Mouse (Mus musculus) left cerebral cortex, adult 9 months (tissue): Measurements from ENCODE around the gene Plekha3.

Source experiments
- DNase-seq, 2 experiments: peaks; one replicate each; pipeline ENCODE4 v3.0.0; 2022; ENCODE audit warnings: low spot score in 2 of 2

The Plekha3 gene

GRCm38 (mm10) chr2:76676401-76677226, 1.5 kb downstream of the Plekha3 start:
- DNase-seq, result no peak

DNA sequence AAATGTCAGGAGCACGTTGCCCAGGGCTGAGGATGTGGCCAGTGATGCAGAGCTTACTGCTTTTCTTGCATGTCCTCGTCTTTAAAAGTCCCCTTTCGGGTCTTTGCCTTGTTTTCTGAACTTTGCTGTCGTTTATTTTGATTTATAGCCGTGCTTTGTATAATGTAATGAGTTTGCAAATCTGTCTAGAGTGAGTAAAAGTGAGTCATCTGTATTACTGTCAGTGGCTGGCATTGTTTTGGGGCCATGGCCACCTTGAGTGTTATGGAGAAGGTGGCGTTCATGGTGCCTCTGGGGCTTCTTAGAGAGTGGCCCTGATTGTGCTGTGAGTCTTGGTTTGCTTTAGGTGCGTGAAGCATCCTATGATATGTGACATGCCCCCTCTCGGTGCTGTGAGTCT, 7.2 kb downstream of the Plekha3 start:
- DNase-seq, result no peak

- DNase-seq, result no peak
These were observed 11.9 kb downstream of the Plekha3 start for GRCm38 (mm10) chr2:76686986-76687385.

DNA sequence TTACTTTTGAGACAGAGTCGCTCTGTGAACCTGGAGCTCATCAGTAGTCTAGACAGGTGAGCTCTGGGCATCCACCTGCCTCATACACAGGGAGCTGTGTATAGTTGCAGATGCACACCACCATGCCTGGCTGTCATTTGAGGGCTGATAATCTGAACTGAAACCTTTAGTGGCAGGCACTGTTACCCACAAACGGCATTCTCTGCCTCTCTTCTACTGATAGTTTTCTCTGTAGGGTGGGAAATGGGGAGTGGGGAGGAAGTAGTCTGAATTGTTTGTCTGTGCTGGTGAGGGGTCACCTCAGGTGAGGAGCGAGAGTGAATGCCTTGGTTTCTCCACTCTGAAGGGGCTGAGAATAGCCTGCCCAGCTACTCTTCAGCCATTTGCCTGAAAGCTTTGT, 12.5 kb downstream of the Plekha3 start:
- DNase-seq, result no peak

GRCm38 (mm10) chr2:76688162-76688561, 13.1 kb downstream of the Plekha3 start:
- no peak for DNase-seq

GRCm38 (mm10) chr2:76690436-76691204, 15.5 kb downstream of the Plekha3 start:
- no peak for DNase-seq

DNA sequence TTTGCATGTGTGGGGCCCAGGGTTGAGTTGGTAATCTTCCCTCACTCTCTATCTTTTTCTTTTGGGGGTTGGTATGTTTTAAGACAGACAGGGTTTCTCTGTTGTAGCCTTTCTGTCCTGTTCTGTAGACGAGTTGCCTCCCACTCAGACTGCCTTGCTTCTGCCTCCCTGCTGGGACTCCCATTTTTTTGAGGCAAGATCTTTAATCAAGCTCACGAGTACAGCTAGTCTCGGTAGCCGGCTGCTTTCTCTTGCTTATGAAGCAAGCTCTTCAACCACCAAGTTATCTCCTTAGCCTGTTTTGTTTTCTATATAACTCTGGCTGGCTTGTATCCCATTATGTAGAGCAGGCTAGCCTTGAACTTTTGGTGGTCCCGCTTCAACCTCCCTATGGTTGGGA, 18.7 kb downstream of the Plekha3 start:
- no peak for DNase-seq

- DNase-seq, result no peak
These were observed 20.2 kb downstream of the Plekha3 start for GRCm38 (mm10) chr2:76695290-76695689.

GRCm38 (mm10) chr2:76702188-76702587, 27.1 kb downstream of the Plekha3 start:
- DNase-seq, result no peak

DNA sequence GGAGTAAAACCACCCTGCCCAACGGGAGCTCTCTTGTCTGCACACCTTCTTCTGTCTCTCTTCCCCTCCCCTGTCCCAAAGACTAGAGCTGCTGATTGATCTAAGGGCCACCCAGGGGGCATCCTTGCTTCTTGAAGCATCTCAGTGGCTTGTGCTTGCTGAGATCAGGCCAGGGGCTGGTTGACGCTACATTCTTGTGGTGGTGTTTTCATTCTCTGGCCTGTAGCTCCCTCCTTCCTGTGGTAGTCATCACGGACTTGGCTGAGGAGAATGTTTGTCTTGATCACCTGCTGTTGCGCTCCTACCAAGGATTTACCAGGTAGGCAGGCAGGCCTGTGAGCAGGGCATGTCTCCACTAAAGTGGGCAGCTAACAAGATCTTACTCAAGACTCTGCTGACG, 27.7 kb downstream of the Plekha3 start:
- no peak for DNase-seq

DNA sequence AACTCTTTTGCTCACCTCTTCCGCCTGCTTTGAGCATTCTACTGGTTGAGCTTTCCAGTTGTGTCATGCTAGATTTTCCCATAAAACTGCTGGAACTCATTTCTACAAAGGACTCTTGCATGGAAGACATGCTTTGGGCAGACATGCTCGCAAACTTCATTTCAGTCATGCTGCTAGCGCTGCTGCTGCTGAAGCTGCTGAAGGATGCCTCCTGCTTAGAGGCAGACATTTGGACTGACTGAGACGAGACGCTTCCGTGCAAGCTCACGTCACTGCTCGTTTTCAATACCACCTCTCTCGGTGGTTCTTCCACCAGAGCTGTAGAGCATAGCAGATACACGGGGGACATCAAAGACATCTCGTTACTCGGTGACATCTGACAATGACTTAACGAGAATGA, 30.6 kb downstream of the Plekha3 start:
- DNase-seq, result no peak

DNA sequence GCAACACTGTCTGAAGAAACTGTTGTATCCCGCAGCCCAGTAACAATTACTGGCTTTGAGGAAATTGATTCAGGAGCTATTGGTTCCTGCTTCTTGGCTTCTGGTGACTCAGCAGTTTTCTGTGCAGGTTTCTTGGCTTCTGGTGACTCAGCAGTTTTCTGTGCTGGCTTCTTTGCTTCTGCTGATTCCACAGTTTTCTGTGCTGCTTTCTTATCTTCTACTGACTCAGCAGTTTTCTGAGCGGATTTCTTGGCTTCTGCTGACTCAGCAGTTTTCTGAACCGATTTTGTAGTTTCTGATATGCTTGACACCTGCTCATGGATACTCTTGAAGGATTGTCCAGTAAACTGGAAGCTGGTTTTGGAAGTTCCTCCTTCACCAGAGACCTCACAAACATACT, 33.4 kb downstream of the Plekha3 start:
- DNase-seq, result no peak

DNA sequence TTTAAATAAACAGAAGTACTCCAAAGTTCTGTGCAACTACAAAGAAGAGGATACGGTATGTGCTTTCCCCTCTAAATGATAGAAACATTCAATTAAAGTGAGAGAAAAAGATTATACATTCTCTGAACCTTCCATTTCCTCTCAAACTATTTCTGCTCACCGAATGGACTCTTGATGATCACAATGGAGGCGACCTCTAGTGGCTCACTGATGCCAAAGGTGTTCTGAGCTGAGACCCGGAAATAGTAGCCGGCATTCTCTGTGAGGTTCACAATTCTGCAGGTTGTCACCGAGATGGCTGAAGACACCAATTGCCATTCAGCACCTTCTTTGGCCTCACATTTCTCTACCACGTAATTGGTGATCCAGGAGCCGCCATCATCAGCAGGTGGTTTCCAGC, 39.9 kb downstream of the Plekha3 start:
- no peak for DNase-seq

DNA sequence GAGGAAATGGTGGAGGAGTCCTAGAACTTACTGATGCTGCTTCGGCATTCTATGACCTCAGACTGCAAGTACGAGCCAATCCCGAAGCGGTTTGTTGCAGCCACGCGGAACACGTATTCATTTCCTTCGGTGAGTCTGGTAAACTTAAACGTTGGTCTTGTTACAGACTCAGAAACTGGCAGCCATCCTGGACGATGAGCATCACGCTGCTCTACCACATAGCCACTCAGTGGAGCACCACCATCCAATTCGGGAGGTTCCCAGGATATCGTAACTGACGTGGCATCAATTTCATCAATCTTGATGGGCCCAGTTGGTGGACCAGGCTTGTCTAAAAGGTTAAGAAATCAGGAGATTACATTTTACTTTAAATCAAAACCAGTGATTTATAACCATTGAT, 44.6 kb downstream of the Plekha3 start:
- DNase-seq, result no peak
